Mouse (Mus musculus): ENCODE measurements around the gene Cygb. TPM values are rescaled to one million over a fixed set of nuclear protein-coding genes. Genes with fewer than 3 reads are reported as not detected.

The Cygb gene
- polyA plus RNA-seq, 1 experiment, result 18.9 TPM

DNA sequence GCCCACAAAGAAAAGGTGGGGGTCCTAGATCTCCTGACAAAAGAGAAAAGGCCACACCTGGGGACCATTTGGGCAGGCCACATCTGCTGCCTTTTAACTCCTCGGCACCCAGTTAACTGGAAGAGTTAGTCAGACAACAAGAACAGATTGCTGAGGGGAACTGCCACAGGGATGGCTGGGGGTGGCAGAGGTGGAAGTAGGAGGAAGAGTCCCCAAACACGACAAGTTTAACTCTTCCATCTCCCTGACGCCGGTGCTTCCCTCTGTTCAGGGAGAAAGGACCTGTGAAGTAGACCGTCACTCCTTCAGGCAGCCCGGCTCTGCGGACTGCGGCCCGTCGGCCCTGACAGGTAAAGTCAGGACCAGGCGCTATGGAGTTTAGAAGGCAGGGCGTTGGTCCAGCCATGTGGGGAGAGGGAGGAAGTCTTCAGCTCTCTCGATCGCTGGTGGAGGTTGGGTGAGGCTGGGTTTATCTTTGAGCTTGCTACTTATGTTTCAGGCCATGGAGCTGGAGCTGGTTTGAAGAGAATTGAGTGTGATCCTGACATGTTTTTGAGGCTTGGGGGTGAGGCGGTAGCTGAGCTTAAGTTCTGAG lies 5.0 kb upstream of the Cygb start:
- 83% methylated on average over 15 of the region's 15 CpGs for WGBS
- DNase-seq (ENCODE audit: low read depth, low spot score), result no peak

DNA sequence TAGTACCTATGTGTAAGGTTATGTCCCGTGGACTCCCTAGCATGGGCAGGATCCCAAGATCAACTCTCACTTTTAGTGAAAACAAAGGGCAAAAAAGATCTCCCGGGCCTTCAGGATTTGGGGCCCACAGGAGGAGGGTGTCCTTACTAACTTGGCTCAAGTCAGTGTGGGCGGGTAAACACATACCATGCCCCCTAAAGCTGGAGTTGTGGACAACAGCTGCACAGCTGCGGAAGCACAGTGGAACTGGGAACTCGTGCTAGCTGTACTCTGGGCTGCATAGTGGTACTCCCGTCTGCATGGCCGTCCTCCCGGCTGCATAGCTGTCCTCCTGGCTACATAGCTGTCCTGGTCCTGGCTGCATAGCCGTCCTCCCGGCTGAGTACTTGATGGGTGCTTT lies 4.1 kb upstream of the Cygb start:
- DNase-seq (ENCODE audit: low read depth, low spot score), result no peak
- WGBS, result 73% methylated on average over 10 of the region's 10 CpGs

DNA sequence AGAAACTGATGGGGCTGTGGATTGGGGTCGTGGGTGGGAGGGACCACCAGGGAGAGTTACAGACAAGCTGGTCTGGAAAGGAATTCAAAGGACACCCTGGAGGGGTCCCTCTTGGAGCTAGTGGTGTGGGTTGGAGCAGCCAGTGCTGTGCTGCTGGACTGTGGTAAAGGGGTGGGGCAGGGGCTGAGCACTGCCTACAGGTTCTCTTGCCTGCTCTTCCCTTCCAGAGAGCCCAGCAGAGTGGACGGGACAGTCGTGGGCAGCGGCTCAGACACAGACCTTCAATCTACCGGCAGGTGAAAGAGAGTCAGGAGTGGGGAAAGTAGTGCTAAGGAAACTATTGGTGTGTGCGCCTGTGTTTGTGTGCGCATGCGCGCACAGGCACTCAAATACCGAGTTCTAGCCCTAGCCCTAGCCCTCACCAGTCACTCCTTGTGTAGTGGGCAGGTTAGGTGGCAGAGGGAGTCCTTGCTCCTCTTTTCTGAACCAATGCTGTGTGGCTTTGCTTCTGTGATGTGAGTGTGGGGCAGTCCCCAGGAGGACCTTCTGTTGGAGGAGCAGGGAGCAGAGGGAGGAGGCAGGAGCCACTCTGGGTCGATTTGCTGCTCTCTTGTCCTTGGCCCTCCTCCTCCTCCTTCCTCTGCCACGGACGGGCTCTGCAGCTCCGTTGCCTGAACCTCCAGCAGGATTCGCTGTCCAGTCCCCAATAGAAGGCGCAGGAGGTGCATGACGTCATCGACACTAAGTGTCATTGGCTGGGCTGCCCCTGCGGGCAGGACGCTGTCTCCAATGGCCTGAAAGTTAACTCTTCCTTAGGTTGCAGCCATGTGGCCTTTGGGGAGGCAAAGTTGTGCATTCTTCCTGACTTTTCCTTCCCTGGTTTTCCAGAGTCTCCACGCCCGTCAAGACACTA lies 3.5 kb upstream of the Cygb start:
- WGBS, result 11% methylated on average over 22 of the region's 22 CpGs
- DNase-seq (ENCODE audit: low read depth, low spot score), result peak; percentile 76

DNA sequence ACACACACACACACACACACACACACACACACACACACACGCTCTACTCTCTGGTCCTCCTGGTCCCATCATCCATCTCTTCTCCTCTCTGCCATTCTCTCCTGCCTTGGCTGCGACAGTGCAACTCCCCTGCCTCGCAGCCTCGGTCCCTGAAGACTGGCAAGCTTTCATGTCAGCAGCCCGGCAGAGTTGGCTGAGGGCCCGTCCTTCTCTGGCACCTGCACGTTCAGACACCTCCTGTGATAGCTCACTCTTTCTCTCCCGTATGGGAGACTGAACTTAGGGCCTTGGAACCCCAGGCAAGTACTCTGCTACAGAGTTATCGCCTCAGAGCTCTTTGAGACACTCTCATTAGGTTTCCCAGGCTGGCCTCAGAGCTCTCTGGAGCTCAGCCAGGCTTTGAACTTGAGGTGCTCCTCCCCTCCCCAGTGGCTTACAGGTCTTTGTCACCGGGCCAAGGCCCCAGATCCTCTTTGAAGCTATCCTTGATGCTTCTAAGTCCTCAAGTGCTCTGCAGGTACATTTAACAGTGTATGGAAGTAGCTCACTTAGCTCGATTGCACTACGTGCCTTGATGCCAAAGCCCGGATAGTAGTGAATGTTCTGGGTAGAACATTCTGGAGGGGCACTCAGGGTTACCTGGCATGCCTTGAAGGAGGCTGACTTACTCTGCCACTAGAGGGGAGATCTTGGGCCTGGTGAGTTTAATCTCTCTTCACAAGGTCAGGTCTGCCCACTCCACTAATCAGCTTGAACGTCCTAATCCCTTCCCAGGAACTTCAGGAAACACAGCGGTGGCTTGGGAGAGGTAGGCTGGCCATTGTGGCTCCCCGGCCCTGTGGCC lies 2.5 kb upstream of the Cygb start:
- 71% methylated on average over 16 of the region's 16 CpGs for WGBS
- no peak for DNase-seq (ENCODE audit: low read depth, low spot score)

DNA sequence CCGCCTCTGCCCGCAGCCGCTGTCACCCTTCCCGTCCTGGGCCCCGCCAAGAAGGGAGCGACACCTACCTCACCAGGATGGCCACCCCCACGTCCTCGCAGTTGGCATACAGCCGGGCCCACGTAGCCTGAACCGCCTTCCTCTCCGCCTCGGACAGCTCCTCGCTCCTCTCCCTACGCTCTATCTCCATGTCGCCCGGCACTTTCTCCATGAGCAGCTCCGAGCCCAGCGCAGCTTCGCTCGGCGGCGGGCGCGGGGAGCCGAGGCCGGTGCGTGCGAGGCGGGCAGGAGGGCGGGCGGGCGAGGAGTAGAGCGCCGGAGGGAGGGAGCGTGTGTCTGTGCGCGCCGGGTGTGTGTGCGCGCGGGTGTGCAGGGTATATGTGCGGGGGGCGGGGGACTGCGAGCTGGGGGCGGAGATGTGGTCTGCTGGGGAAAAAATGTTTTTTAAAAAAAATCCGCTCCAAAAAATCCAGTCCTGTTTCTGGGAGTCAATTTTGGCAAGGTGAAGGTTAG lies 348 bp downstream of the Cygb start:
- DNase-seq (ENCODE audit: low read depth, low spot score), result no peak
- under 1% methylated on average over 47 of the region's 47 CpGs for WGBS

DNA sequence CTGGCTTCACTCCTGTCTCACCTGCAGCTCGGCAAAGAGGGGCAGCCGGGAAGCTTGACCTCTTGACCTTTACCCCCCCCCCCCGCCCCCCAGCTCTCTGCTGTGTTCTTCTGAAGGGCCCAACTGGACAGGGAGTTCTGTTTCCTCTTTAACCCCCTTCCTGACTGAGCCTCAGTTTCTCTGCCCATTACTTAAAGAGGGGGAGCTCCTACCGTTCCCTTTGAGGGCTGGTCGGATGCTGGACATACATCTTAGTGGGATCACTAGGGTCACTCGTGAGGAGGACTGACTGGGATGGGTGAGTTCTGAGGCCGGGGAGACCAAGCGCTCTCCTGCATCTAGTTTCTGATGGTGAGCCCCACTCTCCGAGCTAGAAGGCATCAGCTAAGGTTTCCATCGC lies 879 bp downstream of the Cygb start, which contains the start of gene Prcd:
Gene Prcd (plus strand): TSS at position 301 of the 400 bp plus-strand sequence.
- DNase-seq (ENCODE audit: low read depth, low spot score), result no peak
- WGBS, result 14% methylated on average over 10 of the region's 10 CpGs

DNA sequence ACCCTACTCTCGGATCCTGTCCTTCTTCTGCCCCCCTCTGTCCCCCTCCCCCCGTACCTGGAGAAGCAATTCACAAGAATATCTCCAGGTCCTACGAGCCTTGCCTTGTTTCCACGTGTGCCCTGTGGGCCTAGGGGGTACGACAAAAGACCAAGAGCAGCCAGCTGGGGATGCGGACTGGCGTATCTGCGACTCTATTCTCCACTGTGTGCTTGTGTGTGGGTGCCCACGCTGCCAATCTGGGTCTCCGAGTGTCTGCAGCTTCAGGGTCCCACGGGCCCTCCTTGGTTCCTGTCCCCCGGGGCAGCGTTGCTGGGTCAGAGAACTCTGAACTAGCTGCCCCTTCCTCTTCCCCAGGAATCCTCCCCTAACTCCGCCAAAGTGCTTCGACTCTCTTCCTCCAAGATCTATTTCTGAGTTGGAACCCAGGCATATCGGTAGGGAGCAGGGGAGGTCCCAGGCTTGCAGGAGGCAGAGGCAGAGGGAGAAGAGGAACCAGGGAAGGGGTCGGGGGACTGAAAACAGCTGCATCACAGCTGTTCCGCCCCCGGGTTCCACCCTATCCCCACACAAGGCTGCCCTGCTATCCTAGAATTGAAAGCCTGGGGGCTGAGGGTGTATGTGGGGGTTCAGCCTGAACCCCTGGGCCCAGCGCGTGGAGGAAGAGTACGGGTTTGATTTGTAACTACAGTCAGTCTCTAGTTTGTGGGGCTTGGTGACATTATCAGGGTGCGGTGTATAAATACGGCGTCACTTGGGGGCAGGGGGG lies 1.6 kb downstream of the Cygb start:
- WGBS, result 78% methylated on average over 25 of the region's 25 CpGs
- no peak for DNase-seq (ENCODE audit: low read depth, low spot score)

DNA sequence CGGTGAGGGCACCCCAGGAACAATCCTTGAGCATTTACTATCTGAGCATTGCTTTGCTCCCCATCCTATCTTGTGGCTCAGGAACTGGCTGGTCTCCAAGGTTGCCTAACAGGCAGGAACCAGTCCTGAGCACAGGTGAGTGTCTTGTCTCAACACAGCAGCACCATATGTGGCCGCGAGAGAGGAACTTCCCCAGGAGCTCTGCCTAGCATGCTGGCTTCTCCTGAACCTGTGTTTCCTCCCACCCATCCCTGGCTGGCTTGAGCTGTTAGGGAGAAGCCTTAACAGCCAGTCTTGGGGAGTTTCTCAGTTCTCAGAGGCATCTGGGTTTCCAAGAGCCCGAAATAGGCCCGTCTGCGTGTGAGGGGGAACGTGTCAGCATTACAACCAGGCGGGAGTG lies 2.8 kb downstream of the Cygb start:
- 76% methylated on average over 8 of the region's 8 CpGs for WGBS
- no peak for DNase-seq (ENCODE audit: low read depth, low spot score)

DNA sequence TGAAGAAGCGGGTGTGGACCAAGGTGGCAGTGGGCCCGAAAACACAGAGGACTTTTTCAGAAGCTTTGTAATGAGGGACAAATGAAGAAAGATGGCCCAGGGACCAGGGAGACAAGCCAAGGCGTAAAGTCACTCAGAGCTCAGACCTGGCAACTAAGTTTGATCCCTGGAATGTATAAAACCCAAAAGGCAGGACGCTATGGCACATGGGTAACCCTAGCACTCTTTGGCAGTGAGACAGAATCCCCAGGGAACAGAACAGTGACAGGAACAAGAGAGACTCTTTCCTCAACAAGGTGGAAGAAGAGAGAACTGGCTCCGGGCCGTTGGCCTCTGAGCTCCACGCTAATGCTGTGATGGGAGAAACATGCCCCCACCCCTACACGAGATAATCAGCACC lies 3.3 kb downstream of the Cygb start:
- DNase-seq (ENCODE audit: low read depth, low spot score), result no peak
- 77% methylated on average over 8 of the region's 8 CpGs for WGBS

DNA sequence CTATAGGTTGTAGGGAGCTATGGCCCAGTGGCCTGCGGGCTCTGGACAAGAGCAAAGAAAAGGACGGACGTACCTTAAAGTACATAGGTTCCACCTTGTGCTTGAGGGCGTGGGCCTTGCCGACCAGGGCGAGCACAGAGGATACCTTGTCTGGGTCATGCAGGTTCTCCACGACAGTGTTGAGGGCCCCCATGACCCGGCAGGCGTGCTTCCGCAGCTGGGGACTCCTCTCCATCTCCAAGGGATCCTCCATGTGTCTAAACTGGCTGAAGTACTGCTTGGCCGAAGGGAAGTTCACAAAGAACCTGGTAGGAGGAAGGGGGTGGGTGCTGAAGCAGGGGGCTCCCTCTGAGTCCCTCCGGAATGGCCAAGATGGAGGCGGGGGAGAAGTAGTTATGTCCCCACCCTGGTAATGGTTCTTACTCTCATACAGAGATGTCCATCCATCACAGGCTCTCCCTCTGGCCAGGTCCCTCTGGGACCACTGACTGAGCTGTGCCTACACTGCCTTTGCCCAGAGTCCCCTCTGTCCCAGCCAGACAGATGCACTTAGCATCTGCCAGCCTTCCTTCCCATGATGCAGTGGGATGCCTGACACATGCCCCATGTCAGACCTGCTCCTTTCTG lies 4.3 kb downstream of the Cygb start:
- DNase-seq (ENCODE audit: low read depth, low spot score), result no peak
- WGBS, result 82% methylated on average over 13 of the region's 13 CpGs

DNA sequence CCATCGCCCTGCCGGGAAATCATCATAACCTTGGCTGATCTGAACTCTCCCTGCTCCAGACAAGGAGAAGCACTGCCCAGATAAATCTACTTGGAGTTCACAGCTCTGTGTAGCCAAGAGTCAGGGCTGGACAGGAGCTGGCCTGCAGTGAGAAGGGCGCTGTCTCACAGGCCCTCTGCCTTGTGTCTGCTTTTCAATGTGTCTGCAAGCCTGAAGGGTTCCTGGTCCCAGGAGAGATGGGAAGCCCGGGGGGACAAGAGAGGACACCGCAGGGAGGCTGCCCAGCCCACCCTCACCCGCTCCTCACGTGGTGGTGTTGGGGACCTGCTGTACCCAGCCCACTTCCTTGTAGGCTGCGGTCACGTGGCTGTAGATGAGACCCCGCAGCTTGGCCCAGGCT lies 5.1 kb downstream of the Cygb start:
- DNase-seq (ENCODE audit: low read depth, low spot score), result no peak
- 75% methylated on average over 10 of the region's 10 CpGs for whole genome bisulfite sequencing

DNA sequence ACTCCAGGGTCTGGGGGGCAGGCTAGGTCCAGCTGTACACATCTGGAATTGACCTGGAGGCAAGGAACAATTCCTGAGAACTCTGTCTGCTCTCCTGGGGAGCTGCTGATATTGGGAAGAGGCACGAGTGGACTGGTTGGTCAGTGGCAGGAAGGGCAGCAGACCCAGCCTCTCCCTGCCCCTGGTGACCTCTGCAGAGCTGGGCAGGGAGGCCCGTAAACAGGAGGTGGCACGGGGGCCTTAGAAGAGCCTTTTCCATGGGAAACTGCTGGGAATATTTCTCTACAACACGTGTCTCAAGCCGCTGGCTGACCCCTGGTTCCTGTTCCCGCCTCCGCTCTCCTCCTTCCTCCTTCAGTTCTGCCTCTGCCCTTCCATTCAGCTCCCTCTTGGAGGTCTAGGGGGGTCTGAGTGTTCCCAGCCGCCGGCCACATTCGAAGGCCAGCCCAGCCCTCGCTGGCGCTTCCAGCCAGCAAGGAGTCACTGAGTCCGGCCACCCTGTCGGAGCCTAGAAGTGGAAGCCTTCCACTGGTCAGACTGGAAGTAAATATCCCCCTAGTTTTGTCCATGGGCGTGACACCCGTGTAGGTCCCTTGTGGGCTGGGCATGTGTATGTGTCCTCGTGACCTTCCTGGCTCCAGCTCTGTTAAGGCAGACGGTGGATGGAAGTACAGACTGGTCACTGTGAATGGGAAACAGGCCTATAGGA lies 5.7 kb downstream of the Cygb start:
- WGBS, result 54% methylated on average over 18 of the region's 18 CpGs
- DNase-seq (ENCODE audit: low read depth, low spot score), result no peak

DNA sequence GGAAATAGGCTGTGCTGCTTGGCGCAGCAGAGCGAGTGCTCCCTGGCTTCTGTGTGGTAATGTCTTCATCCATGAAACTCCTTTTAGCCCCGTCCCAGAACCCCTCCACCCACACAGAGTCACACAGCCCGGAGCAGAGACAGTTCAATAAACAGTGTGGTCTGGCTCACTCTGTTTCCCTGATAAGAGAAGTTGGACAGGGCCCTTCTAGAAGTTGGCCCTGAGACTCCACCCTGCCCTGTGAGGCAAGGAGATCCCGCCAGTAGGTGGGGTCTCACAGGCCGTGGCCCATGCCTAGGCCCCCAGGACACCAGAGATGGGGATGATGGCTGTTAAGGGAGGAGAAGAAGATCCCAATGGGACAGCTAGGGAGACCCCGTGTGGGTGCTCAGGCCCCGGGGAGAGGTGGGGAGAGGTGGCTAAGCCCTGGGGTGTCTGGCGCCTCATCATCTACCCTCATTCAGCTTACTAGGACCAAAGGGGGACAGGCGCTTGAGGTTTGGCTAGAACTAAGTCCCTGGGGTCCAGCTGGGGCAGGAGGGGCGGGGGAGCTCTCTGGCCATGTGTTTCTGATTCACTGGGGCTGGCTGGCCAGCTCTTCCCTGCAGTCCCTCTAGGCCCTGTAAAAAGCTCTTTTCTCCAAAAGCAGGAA lies 6.6 kb downstream of the Cygb start:
- 59% methylated on average over 11 of the region's 11 CpGs for WGBS
- DNase-seq (ENCODE audit: low read depth, low spot score), result no peak

DNA sequence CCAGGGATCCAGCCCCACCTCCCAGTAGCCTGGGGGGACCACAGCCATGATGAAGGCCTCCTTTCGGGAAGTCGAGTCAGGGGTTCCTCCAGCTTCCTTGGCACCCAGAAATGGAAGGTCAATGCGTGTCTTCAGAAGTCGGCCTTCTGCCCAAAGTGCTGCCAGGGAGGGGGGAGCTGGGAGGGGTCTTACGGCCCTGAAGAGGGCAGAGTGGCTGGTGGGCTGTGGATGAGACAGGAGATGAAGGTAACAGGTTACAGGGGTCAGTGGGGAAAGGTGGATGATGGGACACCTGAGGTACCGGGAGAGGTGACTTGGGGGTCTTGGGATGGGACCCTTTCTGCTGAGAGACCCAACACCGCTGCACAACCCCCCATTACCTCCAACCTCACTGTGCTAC lies 7.3 kb downstream of the Cygb start:
- no peak for DNase-seq (ENCODE audit: low read depth, low spot score)
- WGBS, result 84% methylated on average over 7 of the region's 7 CpGs

DNA sequence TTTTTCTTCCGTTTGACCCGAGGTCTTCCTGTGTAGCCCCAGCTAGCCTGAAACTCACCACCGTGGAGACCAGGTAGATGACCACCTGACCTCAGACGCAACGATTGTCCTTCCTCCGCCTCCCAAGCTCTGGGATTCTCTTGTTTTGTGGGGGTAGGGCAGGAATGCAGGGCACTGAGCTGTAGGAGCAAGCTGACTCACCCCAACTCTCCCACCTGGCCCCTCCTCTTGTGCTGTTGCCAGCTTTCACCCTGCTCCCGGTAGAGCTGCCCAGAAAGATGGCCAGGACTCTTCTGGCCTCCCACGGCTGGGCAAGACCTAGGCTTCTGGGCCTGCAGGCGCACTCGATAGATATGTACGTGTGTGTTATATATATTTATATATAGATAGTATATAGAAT lies 8.0 kb downstream of the Cygb start:
- DNase-seq (ENCODE audit: low read depth, low spot score), result no peak

DNA sequence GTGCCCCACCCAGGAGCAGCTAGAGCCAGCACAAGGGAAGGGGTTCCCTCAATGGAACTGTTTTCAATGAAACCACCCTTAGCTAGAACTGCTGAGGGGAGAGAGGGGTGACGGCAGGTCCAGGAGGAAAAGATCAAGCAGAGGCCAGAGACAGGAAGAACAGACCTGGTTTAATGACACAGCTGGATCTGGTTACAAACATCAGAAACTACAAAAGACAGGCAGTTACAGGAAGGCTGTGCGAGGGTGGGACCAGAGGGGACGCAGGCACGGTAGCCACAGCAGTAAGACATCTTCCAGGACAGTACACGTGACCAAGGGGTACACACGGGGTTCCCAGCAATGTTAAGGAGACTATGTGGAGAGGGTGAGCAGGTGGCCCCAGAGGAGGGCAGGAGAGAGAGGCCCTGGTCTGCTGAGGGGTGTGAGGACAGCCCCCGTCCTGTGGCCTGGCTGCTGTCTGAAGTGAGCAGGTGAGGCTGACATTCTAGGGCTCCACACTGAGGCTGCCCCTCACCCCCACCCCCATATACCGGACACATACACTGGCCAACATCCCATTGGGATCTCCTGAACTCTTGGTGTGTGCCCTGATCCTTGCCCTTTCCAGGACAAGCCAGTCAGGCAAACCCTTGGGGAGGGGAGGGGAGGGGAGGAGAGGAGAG lies 8.5 kb downstream of the Cygb start:
- WGBS, result 75% methylated on average over 8 of the region's 8 CpGs
- no peak for DNase-seq (ENCODE audit: low read depth, low spot score)

More for the DNA sequence above, 8.0 kb downstream of the Cygb start:
- WGBS, result 71% methylated on average over 11 of the region's 11 CpGs
